Mouse (Mus musculus): ENCODE measurements around the gene Mgat3. TPM values are rescaled to one million over a fixed set of nuclear protein-coding genes. Genes with fewer than 3 reads are reported as not detected.

The Mgat3 gene
- polyA plus RNA-seq, 1 experiment: 65.1 TPM

DNA sequence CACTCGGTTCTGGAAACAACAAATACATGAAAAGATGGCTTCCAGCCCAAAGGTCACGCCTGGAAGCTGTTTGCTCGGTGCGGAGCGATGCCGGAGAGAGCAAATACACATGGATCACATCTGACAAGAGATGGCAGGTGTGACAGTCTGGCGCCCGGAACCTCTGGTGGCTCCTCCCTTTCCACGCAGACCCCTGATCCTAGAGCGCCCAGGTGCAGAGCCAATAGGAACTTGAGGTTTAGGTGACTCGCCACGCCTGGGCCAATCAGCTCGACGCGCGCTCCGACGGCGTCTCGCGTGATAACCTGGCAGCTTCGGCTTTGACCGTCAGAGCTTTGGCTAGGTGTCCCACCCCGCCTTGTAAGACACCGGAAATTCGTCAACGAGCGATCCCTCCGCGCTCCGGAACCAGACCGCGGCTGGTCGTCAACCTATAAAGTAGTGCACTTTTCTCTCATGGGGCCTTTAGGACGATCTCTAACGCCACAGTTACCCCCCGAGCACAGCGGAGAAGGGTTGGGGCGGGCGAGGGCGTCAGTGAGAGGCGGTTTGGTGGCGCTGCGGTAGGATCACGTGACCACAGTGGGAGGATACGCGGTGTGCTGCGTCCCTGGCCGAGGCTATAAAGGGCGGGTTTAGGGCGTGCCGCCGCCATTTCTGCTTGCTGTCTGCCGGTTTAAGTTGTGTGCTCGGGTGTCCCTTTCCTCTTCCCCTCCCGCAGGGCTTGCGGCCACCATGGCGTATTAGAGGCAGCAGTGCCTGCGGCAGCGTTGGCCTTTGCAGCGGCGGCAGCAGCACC, 81.5 kb downstream of the Mgat3 start, which contains the start of gene Atf4:
Gene Atf4 (plus strand): TSS at position 338 of the 799 bp plus-strand sequence.
- peaks cover 17% of the 10 kb centered on the region for H3K4me1 ChIP-seq (ENCODE audit: control insufficient read depth, insufficient read depth, low read length)
- WGBS: under 1% methylated on average over 62 of the region's 62 CpGs
- peak within 1 kb of the TSS; percentile 90 for H3K4me3 ChIP-seq (ENCODE audit: insufficient read depth, low read depth, low read length)
- H3K27ac ChIP-seq (ENCODE audit: insufficient read depth, low read depth, low read length): peak within 1 kb of the TSS; percentile 100
- TF ChIP-seq CTCF (IDR thresholded peaks at IDR 0.05; ENCODE audit: insufficient read depth, low read depth, low read length) (no peak), POLR2A (IDR thresholded peaks at IDR 0.05; ENCODE audit: insufficient read depth, low read depth, low read length) (peak; percentile 99)

DNA sequence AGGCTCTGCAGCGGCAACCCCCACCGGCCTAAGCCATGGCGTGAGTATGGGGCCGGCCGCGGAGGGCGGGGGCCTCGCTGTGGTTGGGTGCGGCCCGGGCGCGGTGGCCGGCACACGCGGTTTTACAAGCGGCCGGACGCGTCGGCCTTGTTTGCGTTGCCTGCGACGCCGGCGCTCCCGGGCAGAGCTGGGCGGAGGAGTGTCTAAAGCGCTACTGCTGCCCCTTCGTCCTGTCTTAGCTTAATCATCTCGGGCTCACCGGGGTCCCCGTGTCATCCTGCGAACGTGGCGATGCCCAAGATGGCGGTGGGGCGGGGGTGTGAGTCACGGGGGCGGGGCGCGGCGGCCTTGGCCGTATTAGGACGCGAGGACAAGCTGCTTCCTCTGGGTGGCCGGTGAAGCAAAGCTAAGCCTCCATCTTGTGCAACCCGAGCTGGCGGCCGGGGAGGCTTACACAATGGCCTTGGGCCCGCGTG, 82.2 kb downstream of the Mgat3 start:
- under 1% methylated on average over 51 of the region's 51 CpGs for WGBS
- Histone ChIP-seq H3K4me1 (ENCODE audit: control insufficient read depth, insufficient read depth, low read length) (peaks cover 11% of the 10 kb centered on the region), H3K4me3 (ENCODE audit: insufficient read depth, low read depth, low read length) (peak overlapping the region; percentile 90), H3K27ac (ENCODE audit: insufficient read depth, low read depth, low read length) (peak overlapping the region; percentile 100)
- TF ChIP-seq POLR2A (IDR thresholded peaks at IDR 0.05; ENCODE audit: insufficient read depth, low read depth, low read length) (no peak; the same call in 1 of the 2 replicates), CTCF (IDR thresholded peaks at IDR 0.05; ENCODE audit: insufficient read depth, low read depth, low read length) (no peak)

DNA sequence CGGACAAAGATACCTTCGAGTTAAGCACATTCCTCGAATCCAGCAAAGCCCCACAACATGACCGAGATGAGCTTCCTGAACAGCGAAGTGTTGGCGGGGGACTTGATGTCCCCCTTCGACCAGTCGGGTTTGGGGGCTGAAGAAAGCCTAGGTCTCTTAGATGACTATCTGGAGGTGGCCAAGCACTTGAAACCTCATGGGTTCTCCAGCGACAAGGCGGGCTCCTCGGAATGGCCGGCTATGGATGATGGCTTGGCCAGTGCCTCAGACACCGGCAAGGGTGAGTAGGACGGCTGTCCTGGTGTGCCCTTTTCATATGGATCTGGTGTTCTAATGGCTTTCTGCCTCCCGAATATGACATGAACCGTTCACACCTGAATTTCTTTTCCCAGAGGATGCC, 82.7 kb downstream of the Mgat3 start:
- 2% methylated on average over 16 of the region's 16 CpGs for WGBS

GRCm38 (mm10) chr15:80256656-80257601, 83.4 kb downstream of the Mgat3 start:
- TF ChIP-seq POLR2A (IDR thresholded peaks at IDR 0.05; ENCODE audit: insufficient read depth, low read depth, low read length) (no peak), CTCF (IDR thresholded peaks at IDR 0.05; ENCODE audit: insufficient read depth, low read depth, low read length) (no peak)
- no peak overlapping the region for H3K27ac ChIP-seq (ENCODE audit: insufficient read depth, low read depth, low read length)
- peak overlapping the region; percentile 90 for H3K4me3 ChIP-seq (ENCODE audit: insufficient read depth, low read depth, low read length)
- peaks cover 7% of the 10 kb centered on the region for H3K4me1 ChIP-seq (ENCODE audit: control insufficient read depth, insufficient read depth, low read length)
- WGBS: 34% methylated on average over 12 of the region's 12 CpGs

More for the DNA sequence above, 82.7 kb downstream of the Mgat3 start:
- Histone ChIP-seq H3K27ac (ENCODE audit: insufficient read depth, low read depth, low read length) (peak overlapping the region; percentile 23; the same call in 1 of the 2 replicates), H3K4me1 (ENCODE audit: control insufficient read depth, insufficient read depth, low read length) (peaks cover 7% of the 10 kb centered on the region), H3K4me3 (ENCODE audit: insufficient read depth, low read depth, low read length) (peak overlapping the region; percentile 90)
- TF ChIP-seq POLR2A (IDR thresholded peaks at IDR 0.05; ENCODE audit: insufficient read depth, low read depth, low read length) (no peak), CTCF (IDR thresholded peaks at IDR 0.05; ENCODE audit: insufficient read depth, low read depth, low read length) (no peak)

DNA sequence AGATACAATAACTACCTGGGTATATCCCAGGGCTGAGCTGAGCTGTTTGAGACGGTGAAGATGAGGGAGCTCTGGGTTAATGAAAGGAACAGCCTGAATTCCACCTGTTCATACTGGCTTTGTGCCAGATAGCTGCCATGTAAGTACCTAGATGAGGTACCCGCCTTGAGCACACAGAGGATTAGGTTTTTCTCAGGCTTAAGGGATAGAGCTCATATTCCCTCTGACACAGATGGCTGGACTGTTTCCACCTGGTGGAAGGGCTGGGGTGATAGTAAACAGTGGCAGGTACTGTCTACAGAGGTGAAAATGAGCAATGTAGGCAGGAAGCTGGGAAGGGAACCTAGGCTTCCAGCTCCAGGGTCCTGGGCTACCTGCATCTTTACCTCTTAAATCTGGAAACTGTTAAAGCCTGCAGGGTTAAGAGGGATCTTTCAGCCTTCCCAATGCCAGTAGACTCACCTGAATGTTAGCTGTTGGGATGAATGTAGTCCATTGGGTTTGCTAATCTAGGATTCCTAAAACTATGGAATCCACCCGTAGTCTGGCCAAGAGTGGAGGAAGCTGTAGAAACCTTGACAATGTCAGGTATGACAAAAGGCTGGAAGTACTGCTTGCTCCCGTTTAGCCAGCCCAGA, 84.2 kb downstream of the Mgat3 start:
- TF ChIP-seq POLR2A (IDR thresholded peaks at IDR 0.05; ENCODE audit: insufficient read depth, low read depth, low read length) (no peak), CTCF (IDR thresholded peaks at IDR 0.05; ENCODE audit: insufficient read depth, low read depth, low read length) (no peak)
- H3K4me1 ChIP-seq (ENCODE audit: control insufficient read depth, insufficient read depth, low read length): peaks cover 7% of the 10 kb centered on the region
- H3K4me3 ChIP-seq (ENCODE audit: insufficient read depth, low read depth, low read length): no peak overlapping the region
- no peak overlapping the region for H3K27ac ChIP-seq (ENCODE audit: insufficient read depth, low read depth, low read length)
- 14% methylated on average over 4 of the region's 4 CpGs for WGBS

- Histone ChIP-seq H3K4me3 (ENCODE audit: insufficient read depth, low read depth, low read length) (no peak overlapping the region), H3K27ac (ENCODE audit: insufficient read depth, low read depth, low read length) (no peak overlapping the region), H3K4me1 (ENCODE audit: control insufficient read depth, insufficient read depth, low read length) (peaks cover 13% of the 10 kb centered on the region)
- TF ChIP-seq POLR2A (IDR thresholded peaks at IDR 0.05; ENCODE audit: insufficient read depth, low read depth, low read length): no peak
- TF ChIP-seq CTCF (IDR thresholded peaks at IDR 0.05; ENCODE audit: insufficient read depth, low read depth, low read length): no peak
- WGBS: 49% methylated on average over 11 of the region's 11 CpGs
These were observed 85.0 kb downstream of the Mgat3 start for GRCm38 (mm10) chr15:80258240-80259170.

GRCm38 (mm10) chr15:80259406-80260045, 86.0 kb downstream of the Mgat3 start:
- H3K27ac ChIP-seq (ENCODE audit: insufficient read depth, low read depth, low read length): no peak overlapping the region
- H3K4me3 ChIP-seq (ENCODE audit: insufficient read depth, low read depth, low read length): no peak overlapping the region
- WGBS: 65% methylated on average over 8 of the region's 8 CpGs
- H3K4me1 ChIP-seq (ENCODE audit: control insufficient read depth, insufficient read depth, low read length): peaks cover 13% of the 10 kb centered on the region
- TF ChIP-seq POLR2A (IDR thresholded peaks at IDR 0.05; ENCODE audit: insufficient read depth, low read depth, low read length) (no peak), CTCF (IDR thresholded peaks at IDR 0.05; ENCODE audit: insufficient read depth, low read depth, low read length) (no peak)

Data from olfactory bulb, adult 2 months (tissue).